Mouse (Mus musculus): ENCODE results near the gene Gm49405. TPM values are rescaled to one million over a fixed set of nuclear protein-coding genes. Genes with fewer than 3 reads are reported as not detected.

The Gm49405 gene
- polyA plus RNA-seq, 1 experiment from 2014 or later: 5.4 TPM

DNA sequence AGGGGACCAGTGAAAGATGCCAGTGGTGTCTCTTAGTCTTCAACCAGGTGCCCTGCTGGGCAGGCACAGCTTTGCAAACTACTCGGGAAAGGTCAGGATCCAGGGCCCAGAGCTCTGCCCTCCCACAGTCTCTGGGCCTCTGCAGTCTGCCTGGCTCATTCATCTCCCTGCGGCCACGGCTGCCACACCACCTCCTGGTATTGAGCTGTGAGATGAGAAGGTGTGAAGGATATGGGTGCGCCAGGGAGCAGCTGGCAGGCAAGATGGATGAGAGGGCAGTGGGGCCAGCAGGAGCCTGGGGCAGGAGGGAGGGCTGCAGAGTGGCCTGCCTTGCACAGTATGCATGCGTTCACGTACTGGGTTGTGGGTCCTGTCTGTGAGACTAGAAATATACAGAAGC lies 9.6 kb upstream of the Gm49405 start:
- Histone ChIP-seq H3K4me2 (no peak overlapping the region), H3K4me3 (no peak overlapping the region), H3K27ac (no peak overlapping the region), H3K36me3 (ENCODE audit: poor library complexity, severe bottlenecking) (no peaks in the 10 kb centered on the region), H3K27me3 (0 out of 2 replicates have a peak, but pooled peaks cover 2% of the 10 kb centered on the region), H3K9me3 (replicated peaks) (peaks cover 5% of the 10 kb centered on the region), H3K4me1 (peaks cover 7% of the 10 kb centered on the region; the same call in 1 of the 2 replicates), H3K9ac (no peak overlapping the region)
- 74% methylated on average over 6 of the region's 6 CpGs for WGBS
- no peak for ATAC-seq

GRCm38 (mm10) chr19:3991562-3991961 lies 8.9 kb upstream of the Gm49405 start:
- WGBS: 94% methylated on average over 3 of the region's 3 CpGs
- no peak for ATAC-seq
- H3K4me3 ChIP-seq: no peak overlapping the region
- H3K4me2 ChIP-seq: no peak overlapping the region
- no peaks in the 10 kb centered on the region for H3K36me3 ChIP-seq (ENCODE audit: poor library complexity, severe bottlenecking)
- H3K27ac ChIP-seq: no peak overlapping the region
- H3K4me1 ChIP-seq: peaks cover 2% of the 10 kb centered on the region; the same call in 1 of the 2 replicates
- H3K9ac ChIP-seq: no peak overlapping the region
- H3K27me3 ChIP-seq: 0 out of 2 replicates have a peak, but pooled peaks cover 2% of the 10 kb centered on the region
- peaks cover 5% of the 10 kb centered on the region for H3K9me3 ChIP-seq (replicated peaks)

DNA sequence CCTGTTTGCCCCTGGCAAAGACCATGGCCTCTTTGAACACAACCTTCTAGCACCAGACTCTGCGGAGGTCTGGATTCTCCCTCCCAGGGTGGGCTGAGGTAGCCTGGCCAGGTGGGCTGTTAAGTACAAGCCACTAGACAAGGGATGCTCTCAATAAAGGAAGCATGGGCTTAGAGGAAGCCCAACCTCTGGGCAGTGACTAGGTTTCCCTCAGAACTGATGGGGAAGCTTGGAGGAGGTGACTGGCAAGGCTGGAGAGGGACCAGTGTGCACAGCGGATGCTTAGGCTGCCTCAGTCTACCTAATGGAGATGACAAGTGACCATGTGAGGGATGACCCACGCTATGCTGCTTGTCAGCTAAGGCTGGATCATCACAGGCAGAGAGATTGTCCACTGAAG lies 8.5 kb upstream of the Gm49405 start:
- peaks cover 5% of the 10 kb centered on the region for H3K9me3 ChIP-seq (replicated peaks)
- no peak for ATAC-seq
- 73% methylated on average over 3 of the region's 3 CpGs for WGBS

DNA sequence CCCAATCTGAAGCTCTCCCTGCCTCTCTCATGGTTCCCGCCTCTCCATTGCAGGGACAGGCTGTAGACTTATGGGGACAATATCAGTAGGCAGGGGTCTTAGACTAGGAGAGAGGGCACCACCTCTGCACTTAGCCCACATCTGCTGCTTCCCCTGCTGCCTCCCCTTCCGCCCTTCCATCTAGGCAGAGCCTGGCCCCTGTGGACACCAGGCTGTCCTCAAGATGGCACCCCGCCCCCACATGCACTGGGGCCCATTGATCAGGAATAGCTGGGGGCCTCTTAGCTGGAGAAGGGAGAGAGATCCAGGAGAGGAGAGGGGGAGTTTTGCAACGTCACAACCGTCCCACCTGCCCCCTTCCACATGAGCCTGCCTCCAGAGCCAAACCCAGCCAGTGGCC lies 8.0 kb upstream of the Gm49405 start, which contains the start of gene Tbx10:
Tbx10 (plus strand) TSS at position 337 of the 400 bp plus-strand sequence.
- Histone ChIP-seq H3K27me3 (0 out of 2 replicates have a peak, but pooled peaks cover 2% of the 10 kb centered on the region), H3K9me3 (replicated peaks) (peaks cover 5% of the 10 kb centered on the region), H3K4me1 (no peaks in the 10 kb centered on the region), H3K9ac (no peak within 1 kb of the TSS), H3K4me2 (no peak within 1 kb of the TSS), H3K4me3 (no peak within 1 kb of the TSS), H3K27ac (no peak within 1 kb of the TSS), H3K36me3 (ENCODE audit: poor library complexity, severe bottlenecking) (no peaks in the 10 kb centered on the region)
- 64% methylated on average over 5 of the region's 5 CpGs for WGBS
- ATAC-seq: no peak

More for the DNA sequence above, 8.5 kb upstream of the Gm49405 start:
- Histone ChIP-seq H3K27me3 (0 out of 2 replicates have a peak, but pooled peaks cover 2% of the 10 kb centered on the region), H3K4me2 (no peak overlapping the region), H3K4me3 (no peak overlapping the region), H3K36me3 (ENCODE audit: poor library complexity, severe bottlenecking) (no peaks in the 10 kb centered on the region), H3K9ac (no peak overlapping the region), H3K4me1 (no peaks in the 10 kb centered on the region), H3K27ac (no peak overlapping the region)

DNA sequence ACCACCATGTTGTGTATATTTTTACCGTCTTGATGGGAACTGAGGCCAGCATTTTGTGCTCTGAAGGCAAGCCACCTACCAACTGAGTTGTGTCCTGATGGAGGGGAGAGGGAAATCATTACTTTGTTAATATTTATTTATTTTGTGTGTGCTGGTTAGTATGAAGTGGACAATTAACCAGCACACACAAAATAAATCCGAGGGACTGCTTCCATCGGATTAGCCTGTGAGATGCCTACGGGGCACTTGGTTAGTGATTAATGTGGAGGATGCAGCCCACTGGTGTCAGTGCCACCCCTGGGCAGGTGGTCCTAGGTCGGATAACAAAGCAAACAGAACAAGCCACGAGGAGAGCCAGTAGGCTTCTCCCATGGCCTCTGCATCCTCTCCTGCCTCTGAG lies 5.5 kb upstream of the Gm49405 start:
- Histone ChIP-seq H3K9me3 (replicated peaks) (no peaks in the 10 kb centered on the region), H3K4me1 (peaks cover 6% of the 10 kb centered on the region), H3K9ac (no peak overlapping the region), H3K27me3 (0 out of 2 replicates have a peak, but pooled peaks cover 10% of the 10 kb centered on the region), H3K36me3 (ENCODE audit: poor library complexity, severe bottlenecking) (no peaks in the 10 kb centered on the region), H3K4me3 (no peak overlapping the region), H3K27ac (no peak overlapping the region), H3K4me2 (no peak overlapping the region)
- WGBS: 78% methylated on average over 6 of the region's 6 CpGs
- no peak for ATAC-seq

DNA sequence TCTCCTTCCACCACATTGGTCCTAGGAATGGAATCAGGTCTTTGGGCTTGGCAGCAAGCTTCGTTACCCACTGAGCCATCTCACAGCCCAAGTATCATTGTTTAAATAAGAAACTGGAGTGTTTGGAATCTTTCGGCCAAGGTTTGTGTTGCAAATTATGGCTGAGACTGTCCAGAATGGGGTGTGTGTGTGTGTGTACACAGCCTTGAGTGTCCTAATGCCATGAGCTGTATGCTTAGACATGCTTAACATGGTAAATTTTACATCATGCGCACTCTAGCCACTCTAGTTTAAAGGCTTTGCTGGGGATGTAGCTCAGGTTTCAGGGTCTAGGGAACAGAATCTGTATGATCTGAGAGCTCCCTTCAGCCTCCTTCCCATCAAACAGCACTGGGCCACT lies 4.9 kb upstream of the Gm49405 start:
- H3K9me3 ChIP-seq (replicated peaks): no peaks in the 10 kb centered on the region
- H3K4me2 ChIP-seq: no peak overlapping the region
- no peaks in the 10 kb centered on the region for H3K36me3 ChIP-seq (ENCODE audit: poor library complexity, severe bottlenecking)
- ATAC-seq: no peak
- H3K9ac ChIP-seq: no peak overlapping the region
- H3K27ac ChIP-seq: no peak overlapping the region
- 0 out of 2 replicates have a peak, but pooled peaks cover 10% of the 10 kb centered on the region for H3K27me3 ChIP-seq
- WGBS: 92% methylated on average over 3 of the region's 3 CpGs
- peaks cover 7% of the 10 kb centered on the region for H3K4me1 ChIP-seq
- no peak overlapping the region for H3K4me3 ChIP-seq

DNA sequence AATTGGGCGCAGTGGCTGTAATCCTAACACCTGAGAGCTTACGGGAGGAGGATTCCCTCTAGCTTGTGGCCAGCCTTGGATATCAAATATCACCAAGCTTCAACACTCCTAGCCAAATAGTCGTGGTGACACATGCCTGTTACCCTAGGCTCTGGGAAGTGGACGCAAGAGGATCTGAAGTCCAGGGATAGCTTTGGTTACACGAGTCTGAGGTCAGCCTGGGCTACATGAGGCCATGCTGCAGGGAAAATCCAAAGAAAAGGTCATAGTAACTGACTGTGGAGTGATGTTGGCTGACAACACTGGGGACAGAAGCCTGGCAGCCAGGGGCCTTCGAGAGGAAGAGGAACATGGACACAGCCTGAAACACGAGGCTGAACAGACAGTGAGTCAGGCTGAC lies 4.3 kb upstream of the Gm49405 start:
- 72% methylated on average over 7 of the region's 7 CpGs for WGBS
- no peak overlapping the region for H3K4me3 ChIP-seq
- no peak for ATAC-seq
- H3K9me3 ChIP-seq (replicated peaks): no peaks in the 10 kb centered on the region
- H3K27ac ChIP-seq: no peak overlapping the region
- H3K27me3 ChIP-seq: 0 out of 2 replicates have a peak, but pooled peaks cover 10% of the 10 kb centered on the region
- H3K4me1 ChIP-seq: peaks cover 11% of the 10 kb centered on the region
- no peak overlapping the region for H3K4me2 ChIP-seq
- H3K9ac ChIP-seq: no peak overlapping the region
- no peaks in the 10 kb centered on the region for H3K36me3 ChIP-seq (ENCODE audit: poor library complexity, severe bottlenecking)

DNA sequence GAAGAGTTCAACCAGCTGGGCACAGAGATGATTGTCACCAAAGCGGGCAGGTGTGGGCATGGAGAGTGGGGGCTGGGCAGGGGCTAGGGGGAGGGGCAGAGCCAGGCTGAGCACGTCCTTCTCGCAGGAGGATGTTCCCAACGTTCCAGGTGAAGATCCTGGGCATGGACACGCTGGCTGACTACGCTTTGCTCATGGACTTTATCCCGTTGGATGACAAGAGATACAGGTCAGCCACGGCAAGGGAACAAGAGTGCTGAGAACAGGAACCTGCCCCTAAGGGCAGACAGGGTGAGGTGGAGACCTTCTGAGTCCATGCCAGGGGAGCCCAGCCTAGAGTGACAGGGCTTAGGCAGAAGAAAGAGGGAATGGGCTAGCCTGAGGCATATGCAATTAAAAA lies 3.7 kb upstream of the Gm49405 start:
- H3K9ac ChIP-seq: no peak overlapping the region
- H3K4me3 ChIP-seq: no peak overlapping the region
- H3K9me3 ChIP-seq (replicated peaks): no peaks in the 10 kb centered on the region
- WGBS: 89% methylated on average over 8 of the region's 8 CpGs
- H3K36me3 ChIP-seq (ENCODE audit: poor library complexity, severe bottlenecking): no peaks in the 10 kb centered on the region
- H3K27ac ChIP-seq: no peak overlapping the region
- H3K27me3 ChIP-seq: peaks cover 10% of the 10 kb centered on the region; the same call in 1 of the 2 replicates
- peaks cover 17% of the 10 kb centered on the region for H3K4me1 ChIP-seq
- no peak for ATAC-seq
- H3K4me2 ChIP-seq: no peak overlapping the region

GRCm38 (mm10) chr19:3997231-3997630 lies 3.2 kb upstream of the Gm49405 start:
- no peaks in the 10 kb centered on the region for H3K9me3 ChIP-seq (replicated peaks)
- H3K36me3 ChIP-seq (ENCODE audit: poor library complexity, severe bottlenecking): no peaks in the 10 kb centered on the region
- H3K4me1 ChIP-seq: peaks cover 17% of the 10 kb centered on the region
- no peak for ATAC-seq
- H3K9ac ChIP-seq: no peak overlapping the region
- H3K27me3 ChIP-seq: peaks cover 8% of the 10 kb centered on the region; the same call in 1 of the 2 replicates
- no peak overlapping the region for H3K27ac ChIP-seq
- H3K4me3 ChIP-seq: no peak overlapping the region
- 70% methylated on average over 8 of the region's 8 CpGs for WGBS
- H3K4me2 ChIP-seq: no peak overlapping the region

DNA sequence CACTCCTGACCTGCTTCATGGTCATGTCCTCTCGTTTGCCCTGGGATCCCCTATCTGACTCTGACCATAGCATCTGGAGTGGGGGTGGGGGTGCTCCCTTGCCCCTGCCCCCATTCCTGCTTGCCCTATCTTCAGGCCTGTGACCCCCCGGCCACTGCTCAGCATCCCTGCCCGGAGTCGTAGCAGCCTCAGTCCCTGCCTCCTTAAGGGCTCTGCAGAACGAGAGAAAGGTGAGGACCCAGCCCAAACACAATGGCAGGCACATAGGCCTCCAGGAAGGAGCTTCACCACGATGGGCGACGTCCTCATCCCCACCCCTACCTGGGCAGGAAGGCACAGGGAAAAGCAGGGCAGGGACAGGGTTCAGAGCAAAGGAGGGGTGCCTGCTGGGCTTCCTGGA lies 2.1 kb upstream of the Gm49405 start:
- Histone ChIP-seq H3K27ac (no peak overlapping the region), H3K4me3 (no peak overlapping the region), H3K4me1 (peaks cover 17% of the 10 kb centered on the region), H3K4me2 (no peak overlapping the region), H3K27me3 (peaks cover 8% of the 10 kb centered on the region; the same call in 1 of the 2 replicates), H3K9ac (no peak overlapping the region), H3K36me3 (ENCODE audit: poor library complexity, severe bottlenecking) (no peaks in the 10 kb centered on the region), H3K9me3 (replicated peaks) (no peaks in the 10 kb centered on the region)
- 74% methylated on average over 8 of the region's 8 CpGs for WGBS
- no peak for ATAC-seq

DNA sequence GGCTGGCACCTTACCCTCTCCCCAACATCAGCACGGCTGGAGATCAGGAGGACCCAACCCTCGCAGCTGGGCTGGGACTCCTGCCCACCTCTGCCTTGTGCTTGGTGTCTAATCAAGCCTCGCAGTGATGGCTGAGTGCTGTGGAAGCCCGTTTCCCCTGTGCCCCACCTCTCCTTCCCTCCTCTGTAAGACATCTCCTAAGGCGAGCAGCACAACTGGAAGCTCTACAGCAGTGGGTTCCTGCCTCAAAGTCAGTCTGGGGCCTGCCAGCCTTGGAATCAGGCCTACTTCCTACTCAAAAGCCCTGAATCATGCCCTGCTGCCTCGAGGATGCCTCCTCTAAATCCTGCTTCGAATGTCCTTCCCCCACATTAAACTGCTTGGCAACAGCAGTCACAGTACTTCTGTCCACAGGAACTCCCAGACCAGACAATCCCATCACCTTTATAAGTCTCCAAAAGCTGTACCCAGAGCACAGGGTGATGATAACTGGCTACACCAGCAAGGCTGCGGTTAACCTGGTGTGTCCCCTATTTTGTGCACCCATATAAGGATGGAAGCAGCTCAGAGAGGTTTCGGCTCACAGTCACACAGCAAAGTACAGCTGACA lies 1.2 kb upstream of the Gm49405 start:
- Histone ChIP-seq H3K4me3 (peak overlapping the region; percentile 67), H3K4me2 (peak overlapping the region; percentile 83), H3K27ac (peak overlapping the region; percentile 25; the same call in 1 of the 2 replicates), H3K36me3 (ENCODE audit: poor library complexity, severe bottlenecking) (no peaks in the 10 kb centered on the region), H3K9ac (peak overlapping the region; percentile 86; the same call in 1 of the 2 replicates), H3K27me3 (peaks cover 8% of the 10 kb centered on the region; the same call in 1 of the 2 replicates), H3K9me3 (replicated peaks) (no peaks in the 10 kb centered on the region), H3K4me1 (peaks cover 17% of the 10 kb centered on the region)
- WGBS: 88% methylated on average over 9 of the region's 9 CpGs
- no peak for ATAC-seq

- H3K27ac ChIP-seq: peak overlapping the region; percentile 95
- peak overlapping the region; percentile 86 for H3K9ac ChIP-seq
- WGBS: 20% methylated on average over 17 of the region's 17 CpGs
- H3K4me3 ChIP-seq: peak overlapping the region; percentile 67
- peaks cover 10% of the 10 kb centered on the region for H3K36me3 ChIP-seq (ENCODE audit: poor library complexity, severe bottlenecking)
- peak; percentile 17 for ATAC-seq
- no peaks in the 10 kb centered on the region for H3K9me3 ChIP-seq (replicated peaks)
- H3K27me3 ChIP-seq: peaks cover 8% of the 10 kb centered on the region; the same call in 1 of the 2 replicates
- peak overlapping the region; percentile 83 for H3K4me2 ChIP-seq
- H3K4me1 ChIP-seq: peaks cover 17% of the 10 kb centered on the region
These were observed 611 bp downstream of the Gm49405 start for GRCm38 (mm10) chr19:4000949-4001525.
